Mouse (Mus musculus) heart, postnatal 36 days (tissue): ENCODE data around the gene Fam131c. TPM values are rescaled to one million over a fixed set of nuclear protein-coding genes. Genes with fewer than 3 reads are reported as not detected.

Experiments
- DNase-seq, 2 experiments: peaks; one replicate each; pipeline ENCODE4 v3.0.0; 2021 to 2022
- intact Hi-C: fragments of 180-260 bp; cut with DNase I; formaldehyde crosslinking; loops from one replicate; pipeline ENCODE4 v1.15.1; 2025
- total RNA-seq, 2 experiments: library from RNA; stranded (reverse); gene quantifications; 2 replicates each; pipeline ENCODE4 v1.2.3; 2021

Gene Fam131c
- total RNA-seq, 2 experiments from 2014 or later = 1.6 to 1.7 TPM

DNA sequence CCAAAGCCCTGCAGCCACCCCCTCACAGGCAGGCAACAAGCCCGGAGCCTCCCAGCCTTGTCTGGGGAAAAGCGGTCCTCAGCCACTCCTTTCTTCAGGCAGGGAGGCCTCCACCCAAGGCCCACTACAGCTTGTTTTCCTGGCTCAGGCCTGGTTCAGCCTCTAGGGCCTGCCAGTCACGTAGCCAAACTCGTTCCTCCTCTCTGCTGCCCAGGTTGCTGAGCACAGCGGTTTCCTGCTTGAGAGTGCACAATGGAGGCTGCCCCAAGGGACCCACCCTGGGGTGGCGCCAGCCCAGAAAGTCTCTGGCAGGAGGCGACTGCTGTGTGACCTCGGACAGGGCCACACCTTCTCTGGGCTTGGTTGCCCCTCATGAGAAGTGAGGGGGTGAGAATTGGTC, 14.2 kb upstream of the Fam131c start:
- intact Hi-C loops = loop anchor here (2.0 kb wide), 1 partner anchor 27 kb away; no protein-coding TSS in a partner anchor
- DNase-seq = peak; percentile 60 to 62

GRCm38 (mm10) chr4:141357811-141358210, 10.2 kb upstream of the Fam131c start:
- no peak for DNase-seq
- intact Hi-C loops = no loop called here

DNA sequence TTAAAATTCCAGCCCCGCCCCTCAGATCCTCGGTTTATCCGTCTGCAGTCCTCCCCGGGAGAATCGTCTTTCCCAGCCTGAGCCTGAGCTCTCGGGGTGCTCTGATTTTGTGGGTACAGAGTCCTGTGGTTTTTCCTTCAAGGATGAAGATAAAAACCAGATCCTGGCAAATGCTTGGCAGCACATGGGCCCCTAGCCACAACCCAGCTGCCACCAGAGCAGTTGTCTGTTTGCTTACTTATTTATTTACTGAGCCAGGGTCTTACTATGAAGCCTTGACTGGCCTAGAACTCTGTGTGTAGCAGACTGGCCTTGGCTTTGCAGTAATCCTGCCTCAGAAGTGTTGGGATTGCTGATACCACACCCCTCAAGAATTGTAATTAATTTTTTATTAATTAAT, 8.8 kb upstream of the Fam131c start:
- DNase-seq = no peak
- intact Hi-C loops = no loop called here

GRCm38 (mm10) chr4:141360846-141361245, 7.2 kb upstream of the Fam131c start:
- intact Hi-C loops = no loop called here
- DNase-seq = no peak

- DNase-seq = peak; percentile 85 to 90
- intact Hi-C loops = loop anchor here (1.0 to 2.0 kb wide), 4 partner anchors 46 to 220 kb away; no protein-coding TSS in a partner anchor
Observed at GRCm38 (mm10) chr4:141362937-141363548, 5.0 kb upstream of the Fam131c start.

DNA sequence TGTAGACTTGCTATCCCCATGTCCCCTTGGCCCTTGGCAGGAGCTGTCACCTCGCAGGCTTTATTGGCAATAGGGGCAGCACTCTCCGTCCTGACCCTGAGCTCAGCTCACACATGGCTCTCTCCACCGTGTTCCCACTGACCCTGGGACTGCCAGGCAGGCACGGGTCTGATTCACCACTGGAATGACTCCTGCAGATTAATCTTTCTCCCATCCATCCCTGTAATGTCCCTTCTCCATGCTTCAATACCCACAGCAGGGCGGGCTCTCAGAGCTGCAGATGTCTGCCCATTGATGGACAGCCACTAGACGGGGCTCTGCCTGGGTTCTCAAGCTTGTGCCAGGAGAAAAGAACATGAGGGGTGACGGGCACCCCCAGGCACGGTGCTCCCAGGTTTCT, 2.9 kb upstream of the Fam131c start:
- DNase-seq = no peak
- intact Hi-C loops = no loop called here

- intact Hi-C loops = no loop called here
- DNase-seq = no peak
Observed at GRCm38 (mm10) chr4:141365876-141366275, 2.1 kb upstream of the Fam131c start.

DNA sequence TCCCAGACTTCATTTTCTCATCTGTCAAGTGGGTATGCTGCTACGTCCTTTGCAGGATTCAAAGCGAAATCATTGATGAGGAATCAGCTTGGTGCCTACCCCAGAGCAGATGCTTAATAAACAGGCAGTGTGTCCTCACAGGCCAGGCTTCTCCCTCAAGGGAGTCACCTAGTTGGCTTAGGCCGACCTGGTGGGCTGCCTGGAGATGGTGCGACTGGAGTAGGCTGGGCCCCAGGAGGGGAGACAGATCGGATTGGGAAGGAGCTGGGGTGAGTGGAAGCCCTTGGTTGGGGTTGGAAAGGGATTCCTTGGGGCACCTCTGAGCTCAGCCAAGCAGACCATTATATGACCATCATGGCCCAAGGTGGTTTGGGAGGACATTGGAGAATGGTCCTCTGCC, 4.4 kb downstream of the Fam131c start:
- intact Hi-C loops = no loop called here
- no peak for DNase-seq

- no peak for DNase-seq
- intact Hi-C loops = loop anchor here (10.0 kb wide), 1 partner anchor 575 kb away; no protein-coding TSS in a partner anchor
Observed at GRCm38 (mm10) chr4:141379674-141380073, 11.7 kb downstream of the Fam131c start.

DNA sequence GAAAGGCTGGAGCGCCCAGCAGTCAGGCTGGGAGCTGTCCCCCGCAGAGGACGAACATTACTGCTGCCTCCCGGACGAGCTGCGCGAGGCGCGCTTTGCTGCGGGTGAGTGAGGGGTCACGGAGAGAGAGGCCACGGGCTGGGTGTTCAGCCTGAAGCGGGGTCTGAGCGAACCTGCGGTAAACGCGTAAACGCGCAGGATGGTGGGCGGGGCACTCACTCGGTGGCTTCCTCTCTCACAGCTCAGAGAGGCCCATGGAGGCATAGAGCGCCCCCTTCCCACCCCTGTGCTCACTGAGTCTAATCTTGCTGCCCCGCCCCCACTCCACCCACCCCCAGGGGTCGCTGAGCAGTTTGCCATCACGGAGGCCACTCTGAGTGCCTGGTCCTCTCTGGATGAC, 14.4 kb downstream of the Fam131c start:
- DNase-seq = no peak
- intact Hi-C loops = loop anchor here (10.0 kb wide), 1 partner anchor 572 kb away; no protein-coding TSS in a partner anchor

DNA sequence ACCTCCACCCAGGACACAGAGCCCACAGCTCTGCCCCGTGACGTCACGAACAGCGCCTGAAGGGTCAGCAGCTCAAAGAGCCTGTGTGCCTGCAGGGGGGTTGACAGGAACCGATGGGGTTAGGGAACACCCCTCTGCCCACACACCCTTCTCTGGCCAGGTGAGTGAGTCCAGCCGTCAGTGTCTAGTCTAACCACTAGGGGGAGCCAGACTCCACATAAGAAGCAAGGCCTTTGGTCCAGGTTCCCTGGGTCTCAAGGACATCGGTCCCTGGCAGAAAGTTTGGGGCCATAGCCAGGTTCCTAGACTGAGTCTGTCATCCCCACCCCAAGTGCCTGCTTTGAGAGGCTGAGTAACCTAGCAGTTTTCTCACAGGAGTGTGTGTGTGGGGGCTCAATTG, 17.3 kb downstream of the Fam131c start:
- intact Hi-C loops = loop anchor here (10.0 kb wide), 1 partner anchor 570 kb away; no protein-coding TSS in a partner anchor
- peak; percentile 44 to 57 for DNase-seq

GRCm38 (mm10) chr4:141386150-141386549, 18.1 kb downstream of the Fam131c start:
- no peak for DNase-seq
- intact Hi-C loops = loop anchor here (2.0 to 10.0 kb wide), 2 partner anchors 191 to 569 kb away; no protein-coding TSS in a partner anchor

GRCm38 (mm10) chr4:141387093-141387784, 19.2 kb downstream of the Fam131c start:
- intact Hi-C loops = loop anchor here (2.0 to 10.0 kb wide), 2 partner anchors 190 to 568 kb away; no protein-coding TSS in a partner anchor
- peak; percentile 74 to 86 for DNase-seq

DNA sequence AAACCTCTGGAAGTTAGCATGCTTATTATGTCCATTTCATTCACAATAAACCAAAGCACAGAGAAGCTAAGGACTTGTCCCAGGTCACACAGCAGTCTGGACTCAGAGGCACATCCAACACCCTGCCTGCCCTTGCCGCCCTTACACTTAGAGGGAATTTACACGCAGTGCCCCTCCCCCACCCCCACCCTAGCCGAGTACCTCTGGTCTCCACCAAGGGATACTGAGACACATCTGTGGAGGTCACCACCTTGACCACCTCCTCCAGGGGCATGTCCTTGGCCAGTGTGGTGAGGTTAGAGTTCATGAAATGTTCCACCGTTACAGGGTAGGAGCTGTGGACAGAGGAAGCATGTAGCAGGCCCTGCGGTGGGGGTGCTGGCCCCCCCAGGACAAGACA, 19.9 kb downstream of the Fam131c start:
- intact Hi-C loops = loop anchor here (2.0 to 10.0 kb wide), 2 partner anchors 189 to 567 kb away; no protein-coding TSS in a partner anchor

DNA sequence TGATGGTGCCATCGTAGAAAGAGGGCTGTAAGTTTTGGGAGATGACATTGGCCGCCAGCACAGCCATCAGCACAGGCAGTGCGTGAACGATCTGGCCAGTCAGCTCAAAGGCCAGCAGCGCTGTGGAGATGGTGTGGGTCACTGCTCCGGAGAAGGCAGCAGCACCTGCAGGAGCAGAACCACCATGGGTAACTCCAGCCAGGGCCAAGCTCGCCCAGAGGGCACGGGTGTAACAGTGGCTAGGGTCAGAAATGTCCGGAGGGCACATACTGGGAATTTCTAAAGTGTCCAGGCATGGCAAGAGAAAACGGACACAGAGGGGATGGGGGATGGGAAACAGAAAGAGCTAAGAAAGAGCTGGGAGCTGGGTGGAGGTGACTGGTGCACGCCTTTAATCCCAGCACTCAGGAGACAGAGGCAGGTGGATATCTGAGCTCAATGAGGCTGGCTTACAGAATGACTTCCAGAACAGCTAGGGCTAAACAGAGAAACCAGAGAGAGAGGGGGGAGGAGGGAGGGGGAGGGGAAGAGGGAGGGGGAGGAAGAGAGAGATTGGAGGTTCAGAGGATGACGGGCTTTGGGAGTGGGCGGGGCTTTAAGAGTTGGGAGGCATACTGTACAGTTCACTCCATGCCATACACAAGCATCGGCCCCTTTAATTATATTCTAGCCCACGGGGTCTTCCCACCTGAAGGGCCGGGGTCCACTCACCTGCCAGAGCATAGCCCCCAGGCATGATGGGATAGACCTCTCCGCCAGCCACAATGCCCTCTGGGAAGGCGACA, 21.5 kb downstream of the Fam131c start:
- DNase-seq = no peak
- intact Hi-C loops = loop anchor here (10.0 kb wide), 1 partner anchor 565 kb away; no protein-coding TSS in a partner anchor

More for the DNA sequence above, 19.9 kb downstream of the Fam131c start:
- DNase-seq = no peak

DNA sequence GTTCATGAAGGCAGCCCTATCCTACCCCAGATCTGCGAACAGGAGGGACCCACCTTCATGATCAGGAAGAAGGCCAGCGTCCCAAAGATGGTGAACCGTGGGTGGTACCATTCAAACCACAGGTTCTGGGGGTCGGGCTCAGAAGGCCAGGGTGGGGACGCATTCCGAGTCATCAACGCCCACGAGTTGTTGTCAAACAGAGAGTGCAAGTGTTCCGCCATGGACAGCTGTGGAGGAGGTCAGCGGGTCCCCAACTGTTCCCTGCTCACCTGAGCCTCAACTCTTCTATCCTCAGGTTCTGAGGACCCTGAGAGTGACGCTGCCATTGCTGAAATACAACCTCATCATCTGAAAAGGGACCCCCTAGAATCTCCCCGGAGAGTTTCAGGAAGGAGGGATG, 23.3 kb downstream of the Fam131c start:
- intact Hi-C loops = no loop called here
- DNase-seq = no peak

DNA sequence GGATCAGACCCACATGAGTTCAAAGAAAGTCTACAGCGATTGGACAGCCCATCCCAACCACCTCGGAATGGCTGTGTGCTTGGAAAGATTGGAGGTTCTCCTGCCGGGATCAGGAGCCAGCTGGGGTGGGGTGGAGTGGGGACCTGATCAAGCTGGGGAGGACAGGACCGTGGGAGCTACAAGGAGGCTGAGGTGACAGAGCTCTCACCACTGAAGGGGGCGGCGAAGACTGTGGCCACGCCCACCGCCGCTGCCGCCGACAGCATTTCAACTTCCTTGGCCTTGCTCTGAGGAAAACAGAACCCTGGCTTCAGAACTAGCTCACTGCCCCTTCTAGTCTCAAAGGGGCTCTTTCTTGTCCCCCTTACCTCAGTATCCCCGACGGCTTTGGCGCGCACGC, 26.7 kb downstream of the Fam131c start:
- DNase-seq = no peak
- intact Hi-C loops = no loop called here

DNA sequence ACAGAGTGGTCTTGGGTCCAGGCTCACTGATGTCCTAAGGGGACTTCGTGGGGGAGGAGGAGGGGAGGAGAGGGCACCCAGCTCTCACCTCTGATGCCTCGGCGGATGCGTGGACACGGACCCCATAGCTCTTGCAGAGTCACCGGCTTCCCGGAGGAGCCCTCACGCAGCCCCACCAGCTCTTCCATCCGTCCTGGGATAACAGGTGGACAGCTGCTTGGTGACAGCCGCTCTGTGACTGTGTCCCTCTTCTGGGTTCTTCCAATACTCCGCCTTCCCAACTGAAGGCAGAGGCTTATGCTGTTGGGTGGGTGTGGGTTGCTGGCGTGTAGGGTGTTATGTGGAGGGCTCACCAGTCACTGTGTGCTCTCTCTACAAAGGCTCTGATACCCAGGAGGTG, 29.8 kb downstream of the Fam131c start:
- no peak for DNase-seq
- intact Hi-C loops = no loop called here

- intact Hi-C loops = no loop called here
- DNase-seq = no peak
Observed at GRCm38 (mm10) chr4:141398545-141398944, 30.5 kb downstream of the Fam131c start, which contains the start of gene Clcnka. Gene Clcnka (minus strand): TSS chr4:141398724.

DNA sequence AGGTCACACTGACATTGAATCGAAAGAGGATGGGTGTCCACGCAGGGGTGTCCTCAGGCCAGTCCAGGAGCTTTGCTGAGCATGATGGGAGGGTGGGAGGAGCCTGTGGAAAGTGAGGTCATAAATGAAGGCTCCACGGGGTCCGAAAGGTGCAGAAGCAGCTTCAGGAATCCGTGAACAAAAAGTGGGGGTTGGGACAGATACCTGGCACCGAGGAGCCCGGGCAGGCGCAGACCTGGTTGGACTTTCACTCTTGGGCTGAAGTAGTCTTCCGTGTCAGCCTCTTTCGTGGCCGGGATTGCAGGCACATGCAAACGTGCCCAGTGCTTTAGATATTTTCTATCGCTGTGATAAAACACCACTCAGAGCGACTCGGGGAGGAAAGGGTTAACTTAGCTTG, 32.2 kb downstream of the Fam131c start:
- DNase-seq = no peak
- intact Hi-C loops = loop anchor here (5.0 kb wide), 1 partner anchor 457 kb away; no protein-coding TSS in a partner anchor
